Mouse (Mus musculus) mouse embryonic stem cell (cell line): ENCODE results near the gene Rab11fip5.

Experiments used
- in situ Hi-C, 2 experiments: fragments of 300-500 bp; cut with MboI; formaldehyde crosslinking; loops; 1 replicate in 1 of 2; 3 replicates in 1 of 2; pipeline ENCODE4 v1.14.3; 2019 to 2020; ENCODE audit warnings: low sequenced_read_pairs in 2 of 2, low pct_unique_long_range_greater_than_20kb in 1 of 2, mixed read lengths in 1 of 2; ENCODE audit not compliant: unreplicated experiment in 1 of 2

Rab11fip5 gene

DNA sequence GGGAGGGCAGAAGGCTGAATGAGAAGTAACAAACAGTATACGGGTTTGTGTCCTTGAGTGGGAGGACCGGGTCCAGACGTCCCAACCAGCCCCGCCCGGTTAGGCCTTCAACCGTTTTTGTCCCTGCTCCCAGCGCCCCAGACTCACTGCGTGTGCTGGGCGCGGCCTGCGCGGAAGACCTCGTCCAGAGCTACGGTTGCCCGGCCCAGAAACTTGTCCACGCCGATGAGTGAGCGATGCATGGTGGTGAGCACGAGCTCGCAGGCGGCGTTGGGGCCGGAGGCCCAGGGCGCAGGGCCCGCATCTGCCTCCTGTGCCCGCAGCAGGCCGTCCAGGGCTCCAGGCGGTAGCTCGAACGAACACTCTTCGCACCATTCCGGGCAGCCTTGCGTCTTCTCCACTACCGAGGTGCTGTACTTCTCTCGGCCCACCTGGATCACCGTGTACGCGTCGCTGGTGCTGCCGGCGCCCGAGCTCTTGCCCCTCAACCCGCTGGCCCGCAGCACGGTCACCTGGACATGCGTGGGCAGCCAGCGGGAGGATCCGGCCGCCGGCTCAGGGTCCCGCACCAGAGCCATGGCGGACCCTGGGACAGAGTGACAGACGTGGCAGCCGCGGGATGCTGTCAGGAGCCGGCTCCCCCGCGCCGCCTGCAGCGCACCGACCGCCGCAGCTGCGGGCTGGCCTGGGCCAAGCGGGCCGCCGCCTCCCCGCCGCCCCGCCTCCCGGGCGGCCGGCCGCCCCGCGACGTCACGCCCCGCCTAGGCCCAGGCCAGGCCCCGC is at the start of gene Rab11fip5:
Gene Rab11fip5 (minus strand): TSS at position 684 of the 783 bp plus-strand sequence.
- in situ Hi-C loops, result no loop called here

DNA sequence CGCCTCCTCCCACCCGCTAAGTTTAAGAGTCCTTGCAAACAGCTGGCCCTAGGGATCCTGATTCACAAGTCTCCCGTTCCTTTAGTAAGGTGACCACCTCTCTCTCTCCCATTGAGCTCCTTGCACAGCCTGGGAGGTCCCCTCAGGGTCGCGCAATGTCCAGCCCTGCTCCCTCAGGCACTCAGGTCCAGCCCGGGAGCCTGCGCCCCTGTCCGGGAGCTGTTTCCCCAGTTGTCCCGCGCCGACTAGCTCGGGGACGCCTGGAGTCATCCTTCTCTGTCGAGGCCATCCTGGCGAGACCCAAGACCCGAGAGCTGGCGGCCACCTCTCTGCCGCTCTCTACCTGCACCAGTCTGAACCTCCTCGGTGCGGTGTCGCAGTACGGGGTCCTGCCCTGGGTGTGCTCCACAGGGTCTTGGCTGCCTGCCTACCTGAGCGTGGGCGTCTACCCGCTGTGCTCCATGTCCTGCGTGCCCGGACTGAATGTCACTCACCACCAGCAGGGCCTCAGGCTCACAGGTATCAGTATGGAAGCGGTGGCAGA is 49.5 kb upstream of the Rab11fip5 start, which contains the start of gene Noto:
Gene Noto (plus strand): TSS at position 51 of the 544 bp plus-strand sequence.
- in situ Hi-C loops, result no loop called here

DNA sequence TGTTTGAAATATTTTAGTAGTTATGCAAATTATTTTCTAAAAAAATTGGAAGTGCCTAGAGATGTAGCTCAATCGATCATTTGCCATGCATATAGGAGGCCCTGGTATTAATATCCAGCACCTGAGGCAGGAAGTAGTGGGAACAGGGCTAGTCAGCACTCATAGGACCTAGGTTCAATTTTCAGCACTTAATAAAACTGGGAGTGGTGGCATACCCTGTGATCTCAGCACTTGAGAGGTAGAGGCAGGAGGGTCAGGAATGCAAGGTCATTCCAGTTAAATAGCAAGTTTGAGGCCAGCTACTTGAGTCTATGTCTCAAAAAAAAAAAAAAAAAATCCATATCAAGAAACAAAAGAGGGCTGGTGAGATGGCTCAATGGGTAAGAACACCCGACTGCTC is 44.7 kb upstream of the Rab11fip5 start:
- in situ Hi-C loops, result loop anchor here in 1 of 2 experiments (10.0 kb wide), 1 partner anchor 274 kb away; no protein-coding TSS in a partner anchor

GRCm38 (mm10) chr6:85415829-85416228 is 41.4 kb upstream of the Rab11fip5 start:
- in situ Hi-C loops, result loop anchor here in 1 of 2 experiments (10.0 kb wide), 1 partner anchor 271 kb away; no protein-coding TSS in a partner anchor

- in situ Hi-C loops, result loop anchor here (5.0 to 10.0 kb wide), 2 partner anchors 249 to 266 kb away; no protein-coding TSS in a partner anchor
Observed at GRCm38 (mm10) chr6:85410771-85411273, 36.4 kb upstream of the Rab11fip5 start.

- in situ Hi-C loops, result loop anchor here in 1 of 2 experiments (10.0 kb wide), 1 partner anchor 264 kb away; no protein-coding TSS in a partner anchor
Observed at GRCm38 (mm10) chr6:85409003-85409402, 34.6 kb upstream of the Rab11fip5 start.

GRCm38 (mm10) chr6:85403039-85403438 is 28.6 kb upstream of the Rab11fip5 start:
- in situ Hi-C loops, result loop anchor here in 1 of 2 experiments (10.0 kb wide), 1 partner anchor 258 kb away; no protein-coding TSS in a partner anchor

DNA sequence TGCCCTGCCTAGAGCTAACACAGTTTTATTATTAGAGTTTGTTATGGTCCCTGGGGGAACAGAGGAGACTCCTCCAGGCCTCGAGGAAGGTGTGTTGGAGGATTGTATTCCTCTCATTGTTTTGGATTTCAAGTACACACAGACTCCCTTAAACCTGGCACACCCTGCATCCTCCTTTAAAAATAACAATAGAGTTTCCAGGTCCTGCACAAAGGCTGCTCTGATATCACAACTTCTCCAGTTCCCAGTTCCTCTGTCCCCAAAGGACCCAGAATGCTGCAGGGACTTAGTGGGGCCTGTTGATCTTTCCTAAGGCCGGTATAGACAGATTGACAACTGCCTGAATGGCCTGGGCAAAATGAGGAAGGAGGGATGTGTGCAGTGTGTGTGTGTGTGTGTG is 28.2 kb upstream of the Rab11fip5 start:
- in situ Hi-C loops, result loop anchor here in 1 of 2 experiments (10.0 kb wide), 1 partner anchor 258 kb away; no protein-coding TSS in a partner anchor

GRCm38 (mm10) chr6:85399715-85400114 is 25.3 kb upstream of the Rab11fip5 start:
- in situ Hi-C loops, result loop anchor here in 1 of 2 experiments (10.0 kb wide), 1 partner anchor 255 kb away; no protein-coding TSS in a partner anchor

DNA sequence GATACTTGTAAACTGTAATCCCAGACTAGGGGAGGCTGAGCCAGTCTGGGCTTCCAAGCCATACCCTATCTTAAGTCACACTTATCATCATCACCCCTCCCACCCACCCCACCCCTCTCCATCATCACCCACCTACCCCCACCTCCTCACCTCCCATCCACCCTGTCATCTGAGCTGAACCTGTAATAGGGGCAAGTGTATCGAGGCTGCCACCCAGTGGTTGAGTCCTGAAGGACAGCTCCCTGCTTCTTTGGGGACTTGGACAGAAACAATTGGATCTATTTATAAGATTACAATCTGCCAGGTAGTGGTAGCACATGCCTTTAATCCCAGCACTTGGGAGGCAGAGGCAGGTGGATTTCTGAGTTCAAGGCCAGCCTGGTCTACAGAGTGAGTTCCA is 22.7 kb upstream of the Rab11fip5 start:
- in situ Hi-C loops, result no loop called here

DNA sequence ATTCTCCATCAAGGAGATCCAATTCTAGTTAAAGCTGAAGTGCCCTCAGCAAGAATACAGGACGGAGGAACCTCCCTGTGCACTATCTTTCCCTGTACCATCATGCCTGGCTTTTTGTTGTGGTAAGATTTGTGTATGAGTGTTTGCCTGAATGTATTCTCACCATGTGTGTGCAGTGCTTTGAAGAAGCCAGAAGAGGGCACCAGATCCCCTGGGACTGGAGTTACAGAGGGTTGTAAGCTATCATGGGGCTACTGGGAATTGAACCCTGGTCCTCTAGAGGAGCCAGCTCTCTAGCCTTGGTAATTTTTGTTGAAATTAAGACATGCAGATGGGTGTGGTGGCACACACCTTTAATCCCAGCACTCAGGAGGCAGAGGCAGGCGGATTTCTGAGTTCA is 20.9 kb upstream of the Rab11fip5 start:
- in situ Hi-C loops, result no loop called here

DNA sequence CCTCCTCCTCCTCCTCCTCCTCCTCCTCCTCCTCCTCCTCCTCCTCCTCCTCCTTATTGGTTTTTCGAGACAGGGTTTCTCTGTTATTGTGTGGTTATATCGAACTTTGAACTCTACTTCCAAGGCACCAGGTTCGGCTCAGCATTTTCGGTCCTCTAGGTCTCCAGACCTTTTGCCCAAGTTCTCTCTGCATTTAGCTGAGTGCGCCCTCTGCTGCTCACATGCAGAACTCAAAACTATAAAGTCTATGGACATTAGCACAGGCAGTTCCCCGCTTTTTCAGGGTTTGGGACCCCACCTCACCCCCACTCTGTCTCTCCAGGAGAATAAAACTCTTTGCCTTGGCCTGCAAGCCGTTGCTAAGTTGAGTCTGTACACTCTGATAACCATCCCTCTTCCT is 17.4 kb upstream of the Rab11fip5 start:
- in situ Hi-C loops, result no loop called here

GRCm38 (mm10) chr6:85388608-85389007 is 14.2 kb upstream of the Rab11fip5 start:
- in situ Hi-C loops, result loop anchor here in 1 of 2 experiments (5.0 kb wide), 1 partner anchor 41 kb away; no protein-coding TSS in a partner anchor

DNA sequence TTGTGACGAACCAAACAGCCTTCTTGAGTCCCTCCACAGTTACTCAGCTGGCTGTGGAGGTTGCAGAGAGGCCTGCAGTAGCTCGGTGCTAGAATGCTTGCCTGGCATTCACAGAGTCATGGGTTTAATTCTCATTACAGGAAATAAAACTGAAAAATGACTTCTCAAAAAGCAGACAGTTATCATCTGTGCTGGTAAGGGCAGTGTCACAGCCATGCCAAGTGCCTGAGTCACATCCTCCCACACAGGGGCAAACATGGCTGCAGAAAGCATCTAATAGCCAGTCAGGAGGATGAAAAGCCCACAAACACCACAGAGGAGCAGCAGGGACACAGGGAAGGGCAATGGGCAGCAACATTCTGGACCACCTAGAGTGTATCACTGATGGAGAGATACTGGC is 8.4 kb upstream of the Rab11fip5 start:
- in situ Hi-C loops, result no loop called here

- in situ Hi-C loops, result no loop called here
Observed at GRCm38 (mm10) chr6:85381648-85382020, 7.2 kb upstream of the Rab11fip5 start.

DNA sequence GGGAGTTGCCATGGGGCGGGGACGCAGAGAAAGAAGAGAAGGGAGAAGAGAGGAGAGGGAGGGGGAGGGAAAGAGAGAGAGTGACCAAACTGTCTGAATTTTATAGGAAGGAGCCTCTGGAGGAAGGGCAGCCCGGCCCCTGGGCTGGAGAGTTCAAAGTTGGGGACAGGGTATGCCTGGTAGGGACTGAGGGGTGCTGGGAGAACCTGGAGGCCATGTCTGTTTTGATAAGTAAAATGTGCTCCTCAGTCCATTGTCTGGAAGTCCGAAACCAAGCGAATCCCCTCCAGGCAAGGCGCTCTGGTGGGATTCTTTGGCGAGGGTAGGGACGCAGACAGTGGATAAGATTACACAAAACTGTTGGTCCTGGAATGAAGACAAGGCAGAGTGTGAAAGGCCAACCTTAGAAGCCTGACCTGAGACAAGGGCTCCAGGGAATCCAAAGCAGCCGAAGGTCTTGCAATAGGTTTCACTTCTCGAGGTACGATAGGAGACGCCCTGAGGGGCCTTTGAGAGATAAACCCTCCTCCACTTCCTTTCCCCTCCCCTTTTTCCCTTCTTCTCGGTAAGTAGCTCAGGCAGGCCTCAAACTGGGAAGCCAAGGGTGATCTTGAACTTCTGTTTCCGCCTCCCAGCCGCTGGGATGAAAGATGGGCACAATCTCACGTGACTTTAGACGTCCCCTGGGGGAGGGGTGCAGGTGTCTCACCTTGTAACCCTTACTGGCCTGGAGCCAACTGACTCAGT is 6.6 kb upstream of the Rab11fip5 start:
- in situ Hi-C loops, result no loop called here

GRCm38 (mm10) chr6:85380201-85380900 is 5.9 kb upstream of the Rab11fip5 start:
- in situ Hi-C loops, result no loop called here

- in situ Hi-C loops, result no loop called here
Observed at GRCm38 (mm10) chr6:85378629-85379028, 4.2 kb upstream of the Rab11fip5 start.
